In genomic region chr10:117566204-117566603, GRCm38 (mm10) we compare ENCODE assay signal across 15 mouse cellular contexts.
DNase-seq lines count a peak whose midpoint lies in the region; ATAC-seq and TF ChIP-seq lines count a peak whose summit lies in the region.
"Had no signal": no experiment of that assay in that cellular context is flagged by ENCODE, and none has a peak within 500 bp of the region (broad histone marks: within the 10 kb centered on the region; RNA-seq: fewer than 3 reads in every experiment).

No protein-coding gene starts in this region.

- no peak overlapping the region for H3K4me3 ChIP-seq in kidney, postnatal 0 days (replicated peaks; ENCODE audit: low read depth, low read length)
- H3K4me3 ChIP-seq in cortical plate, adult 2 months (ENCODE audit: insufficient read depth, low read length) = no peak overlapping the region
- H3K4me3 ChIP-seq: heart, embryonic 15.5 days; limb, embryonic 10.5 days; lung, embryonic 15.5 days had no signal

- intact Hi-C loops in heart, postnatal 36 days (cut with DNase I) = no loop called here

- no peaks in the 10 kb centered on the region for H3K27me3 ChIP-seq in kidney, postnatal 0 days (ENCODE audit: insufficient read depth, low read length)
- H3K27me3 ChIP-seq: lung, embryonic 15.5 days had no signal

- DNase-seq in kidney, postnatal 0 days (ENCODE audit: low spot score) = no peak
- no peak for DNase-seq in kidney, postnatal 36 days
- DNase-seq in thymus, postnatal 4 days = peak; percentile 36
- no peak for DNase-seq in thymus, postnatal 25 days
- no peak for DNase-seq in right cerebral cortex, postnatal 36 days (ENCODE audit: low spot score in 2 of 2)
- DNase-seq in heart, postnatal 36 days = no peak
- DNase-seq: cerebellum, postnatal 25 days; gastrocnemius, postnatal 14 days; spleen, adult 18-20 months had no signal

- no peaks in the 10 kb centered on the region; the same call in 1 of the 2 replicates for H3K9me3 ChIP-seq in kidney, postnatal 0 days (replicated peaks; ENCODE audit: low read length)
- H3K9me3 ChIP-seq: heart, embryonic 15.5 days; limb, embryonic 10.5 days; lung, embryonic 15.5 days had no signal

- no peak overlapping the region for H3K9ac ChIP-seq in kidney, postnatal 0 days (ENCODE audit: low read depth, low read length)
- H3K9ac ChIP-seq: heart, embryonic 15.5 days; hindbrain, embryonic 14.5 days; lung, embryonic 15.5 days had no signal

- H3K36me3 ChIP-seq in kidney, postnatal 0 days (ENCODE audit: insufficient read depth, low read length) = no peaks in the 10 kb centered on the region
- H3K36me3 ChIP-seq: heart, embryonic 15.5 days; limb, embryonic 10.5 days; lung, embryonic 15.5 days had no signal

- no peak for ATAC-seq in kidney, postnatal 0 days (replicated peaks; ENCODE audit: low FRiP score, low read depth)
- ATAC-seq: forebrain, embryonic 14.5 days had no signal

- no peak overlapping the region for H3K4me2 ChIP-seq in kidney, postnatal 0 days (ENCODE audit: low read length)
- H3K4me2 ChIP-seq: heart, embryonic 15.5 days; hindbrain, embryonic 14.5 days; lung, embryonic 15.5 days had no signal

- no peak for TF ChIP-seq POLR2A in cortical plate, adult 2 months (IDR thresholded peaks at IDR 0.05; ENCODE audit: extremely low read depth, insufficient read depth, low read length)

- no peak overlapping the region for H3K27ac ChIP-seq in kidney, postnatal 0 days
- no peak overlapping the region for H3K27ac ChIP-seq in cortical plate, adult 2 months (ENCODE audit: insufficient read depth, low read length)
- H3K27ac ChIP-seq: heart, embryonic 15.5 days; hindbrain, embryonic 14.5 days; limb, embryonic 10.5 days; lung, embryonic 15.5 days had no signal

- peak; percentile 46 for TF ChIP-seq CTCF in kidney, postnatal 0 days (IDR thresholded peaks at IDR 0.05; ENCODE audit: low read depth)
- 0 out of 2 replicates have a peak, but pooled peaks have one; percentile 1 for TF ChIP-seq CTCF in cortical plate, adult 2 months (IDR thresholded peaks at IDR 0.05; ENCODE audit: extremely low read depth, insufficient read depth, low read length)

- H3K4me1 ChIP-seq in kidney, postnatal 0 days (replicated peaks; ENCODE audit: insufficient read depth, low read length) = 0 out of 2 replicates have a peak, but pooled peaks cover 3% of the 10 kb centered on the region
- H3K4me1 ChIP-seq in cortical plate, adult 2 months (ENCODE audit: control insufficient read depth, insufficient read depth, low read length) = no peaks in the 10 kb centered on the region

- 91% methylated on average over 3 of the region's 3 CpGs for WGBS in kidney, postnatal 0 days
